Mouse (Mus musculus) CD4-positive naive resting alpha-beta T cell, adult 76 days (primary cell): Measurements from ENCODE around the gene Cops3. TPM values are rescaled to one million over a fixed set of nuclear protein-coding genes. Genes with fewer than 3 reads are reported as not detected.

Experiments
- total RNA-seq: library from RNA; stranded (reverse); gene quantifications from one replicate; pipeline ENCODE4 v1.2.4, GENCODE M21; 2023

Cops3 gene
- 80.7 TPM for total RNA-seq

DNA sequence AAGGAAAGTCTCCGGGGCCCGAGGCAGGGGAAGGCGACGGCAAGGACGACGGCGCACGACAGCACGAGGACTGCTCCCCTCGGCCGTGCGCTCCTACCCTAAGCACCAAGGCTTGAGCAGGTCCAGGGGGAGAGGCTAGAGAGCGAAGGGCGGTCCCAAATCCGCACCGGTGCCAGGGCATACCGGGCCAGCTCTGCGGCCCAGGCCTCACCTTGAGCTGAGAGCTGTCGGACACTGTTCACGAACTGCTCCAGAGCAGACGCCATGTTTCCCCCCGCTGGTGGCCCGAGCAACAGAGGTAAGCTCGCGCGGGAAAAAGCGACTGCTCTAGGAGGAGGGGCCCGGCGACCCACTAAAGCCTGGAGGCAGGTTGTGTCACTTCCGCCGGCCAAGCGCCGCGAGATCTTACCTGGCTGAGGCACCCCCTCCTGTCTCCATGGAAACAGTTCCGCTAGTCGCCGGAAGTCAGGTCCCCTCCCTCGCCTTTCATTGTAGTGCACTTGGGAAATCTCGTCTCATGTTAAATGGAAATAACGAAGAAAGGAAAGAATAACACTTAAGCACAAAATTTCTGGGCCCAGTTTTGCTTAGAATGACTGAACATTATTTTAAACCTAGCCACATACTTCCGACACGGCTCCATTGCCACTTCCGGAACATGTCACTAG, at the start of gene Cops3:
Gene Cops3 (minus strand): TSS at position 380 of the 668 bp plus-strand sequence.

DNA sequence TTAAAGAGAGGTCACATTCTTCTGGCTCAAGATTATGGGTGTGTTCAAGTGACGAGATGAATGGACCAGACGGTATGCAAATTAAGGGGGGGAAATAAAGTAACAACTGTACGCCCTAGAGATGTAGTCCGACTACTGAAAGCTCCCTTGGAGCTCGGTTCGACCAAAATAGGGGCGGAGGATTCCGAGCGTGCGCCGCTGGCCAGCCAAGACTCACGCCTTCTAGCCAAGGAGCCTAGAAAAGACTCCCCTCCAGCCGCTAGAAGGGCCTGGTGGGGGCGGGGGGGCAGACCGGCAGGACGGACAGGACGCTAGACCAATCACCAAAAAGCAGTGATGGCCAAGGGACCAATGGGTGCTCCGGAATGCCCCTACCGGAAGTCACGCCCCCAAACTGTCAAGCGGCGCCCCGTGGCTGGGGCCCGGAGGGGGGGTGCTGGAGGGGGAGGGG, 605 bp downstream of the Cops3 start, which contains the start of gene Nt5m:
Gene Nt5m (plus strand): TSS at position 440 of the 451 bp plus-strand sequence.

DNA sequence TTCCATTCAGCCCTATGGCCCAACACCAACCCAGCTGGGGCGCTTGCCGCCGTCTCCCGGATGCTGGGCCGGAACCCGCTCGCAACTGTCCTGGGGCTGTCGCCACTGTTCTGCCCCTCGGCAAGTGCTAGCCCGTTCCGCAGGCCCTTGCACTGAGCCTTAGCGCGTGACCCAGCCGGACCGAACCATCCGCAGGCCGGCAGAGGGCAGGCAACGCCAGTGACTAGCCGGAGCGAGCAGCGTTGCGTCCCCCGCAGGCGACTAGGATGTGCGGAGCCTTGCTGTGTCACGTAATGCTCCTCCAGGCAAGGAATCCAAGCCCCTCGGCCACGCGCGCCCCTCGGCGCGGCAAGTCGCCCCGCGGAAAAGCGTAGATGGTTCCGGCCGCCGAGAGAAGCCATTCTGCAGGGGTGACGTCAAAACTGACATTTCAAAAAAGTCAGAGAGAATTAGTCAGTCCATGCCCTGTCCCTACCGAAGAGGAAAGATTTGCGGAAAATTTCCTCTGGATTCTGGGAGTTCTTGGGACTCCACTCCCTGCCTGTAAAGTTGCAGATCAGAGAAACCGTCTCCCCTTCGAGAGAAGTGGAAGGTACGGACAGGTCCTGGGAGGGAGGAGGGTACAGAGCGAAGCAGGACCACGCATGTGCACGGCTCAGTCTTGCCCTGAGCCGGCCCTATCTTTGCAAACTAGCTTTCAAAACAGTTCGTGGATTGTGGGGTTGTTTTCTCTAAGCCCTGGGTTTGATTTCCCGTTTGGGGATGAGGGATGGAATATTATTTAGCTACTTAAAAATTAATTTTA, 29.8 kb downstream of the Cops3 start, which contains the start of gene Flcn:
Gene Flcn (minus strand): TSS at position 347 of the 805 bp plus-strand sequence.

DNA sequence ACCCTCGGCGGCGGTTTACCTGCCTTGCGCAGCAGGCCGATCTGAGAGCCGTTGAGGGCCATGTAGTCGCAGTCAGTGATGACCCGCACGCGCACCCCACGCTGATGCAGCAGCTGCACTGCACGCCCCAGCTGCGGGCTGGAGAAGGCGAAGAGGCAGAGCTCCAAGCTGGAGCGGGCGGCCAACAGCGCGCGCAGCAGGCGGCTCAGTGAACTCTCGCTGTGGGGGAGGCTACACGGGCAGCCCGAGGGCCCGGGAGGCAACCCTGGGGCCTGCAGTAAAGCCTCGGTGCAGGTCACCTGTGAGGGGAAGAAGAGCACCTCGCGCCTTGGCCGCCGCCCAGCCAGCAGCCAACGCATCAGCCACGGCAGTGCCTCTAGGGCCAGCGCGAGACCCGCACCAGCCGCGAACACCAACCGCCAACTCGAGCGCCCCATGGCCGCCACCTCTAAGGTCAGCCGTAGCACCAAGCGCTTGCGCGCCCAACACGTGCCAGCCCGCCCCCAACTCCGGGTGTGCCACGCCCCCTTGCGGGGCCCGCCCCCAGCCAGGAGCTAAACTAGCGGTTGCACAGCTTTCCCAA, 52.3 kb downstream of the Cops3 start, which contains the start of gene Pld6:
Gene Pld6 (minus strand): TSS at position 447 of the 583 bp plus-strand sequence.

Other genes starting within 250 kb of the Cops3 start
- not detected for gene Olfr223, start 246.5 kb downstream of the Cops3 start, total RNA-seq
- gene Mprip, start 178.5 kb downstream of the Cops3 start, total RNA-seq: 81.0 TPM
- 0.62 TPM for gene Pld6, start 52.2 kb downstream of the Cops3 start, total RNA-seq
- gene Flcn, start 29.8 kb downstream of the Cops3 start, total RNA-seq: 83.9 TPM
- 8.0 TPM for gene Nt5m, start 391 bp downstream of the Cops3 start, total RNA-seq
- gene Med9, start 108.4 kb upstream of the Cops3 start, total RNA-seq: 5.3 TPM
- gene Rasd1, start 125.1 kb upstream of the Cops3 start, total RNA-seq: 2.0 TPM
- gene Pemt, start 206.7 kb upstream of the Cops3 start, total RNA-seq: 10.1 TPM